Mouse (Mus musculus) brown adipose tissue, adult 24 weeks (tissue): ENCODE measurements around the gene Parp4. TPM values are rescaled to one million over a fixed set of nuclear protein-coding genes. Genes with fewer than 3 reads are reported as not detected.

Source experiments
- H3K27ac ChIP-seq: fragments of 200-500 bp; replicated peaks from 2 replicates; pipeline ENCODE4 v1.5.1; 2012; ENCODE audit warnings: low read depth, mild to moderate bottlenecking, low read length
- H3K4me1 ChIP-seq: fragments of 200-500 bp; 2 replicates; pipeline ENCODE4 v1.6.1; 2012; ENCODE audit warnings: low read length, mixed read lengths; ENCODE audit not compliant: control insufficient read depth, insufficient read depth, insufficient read length
- H3K4me3 ChIP-seq: fragments of 200-500 bp; 2 replicates; pipeline ENCODE4 v1.5.1; 2012; ENCODE audit warnings: low read depth, mild to moderate bottlenecking, low read length, moderate library complexity; ENCODE audit not compliant: insufficient read depth
- polyA plus RNA-seq: library from polyadenylated mRNA; stranded (reverse); fragments of >200 nt; gene quantifications from 2 replicates; pipeline ENCODE4 v1.2.4, GENCODE M21; 2012; ENCODE audit not compliant: missing spikeins, insufficient read depth, insufficient read length

Gene Parp4
- polyA plus RNA-seq, 1 experiment, result 8.8 TPM

- no peak overlapping the region for H3K27ac ChIP-seq
- H3K4me3 ChIP-seq, result no peak overlapping the region
- H3K4me1 ChIP-seq, result peaks cover 7% of the 10 kb centered on the region
Measured at GRCm38 (mm10) chr14:56581117-56581516, 5.7 kb downstream of the Parp4 start.

- H3K4me3 ChIP-seq, result no peak overlapping the region
- H3K27ac ChIP-seq, result no peak overlapping the region
- peaks cover 2% of the 10 kb centered on the region; the same call in 1 of the 2 replicates for H3K4me1 ChIP-seq
Measured at GRCm38 (mm10) chr14:56582294-56582693, 6.9 kb downstream of the Parp4 start.

- Histone ChIP-seq H3K4me3 (no peak overlapping the region), H3K27ac (no peak overlapping the region), H3K4me1 (no peaks in the 10 kb centered on the region)
Measured at GRCm38 (mm10) chr14:56592191-56592590, 16.8 kb downstream of the Parp4 start.

GRCm38 (mm10) chr14:56594811-56595210 is 19.4 kb downstream of the Parp4 start:
- Histone ChIP-seq H3K27ac (no peak overlapping the region), H3K4me3 (no peak overlapping the region), H3K4me1 (no peaks in the 10 kb centered on the region)

- H3K4me3 ChIP-seq, result no peak overlapping the region
- H3K4me1 ChIP-seq, result no peaks in the 10 kb centered on the region
- no peak overlapping the region for H3K27ac ChIP-seq
Measured at GRCm38 (mm10) chr14:56598759-56599158, 23.3 kb downstream of the Parp4 start.

GRCm38 (mm10) chr14:56602069-56602468 is 26.6 kb downstream of the Parp4 start:
- Histone ChIP-seq H3K4me3 (no peak overlapping the region), H3K27ac (no peak overlapping the region), H3K4me1 (no peaks in the 10 kb centered on the region)

GRCm38 (mm10) chr14:56604438-56604837 is 29.0 kb downstream of the Parp4 start:
- no peaks in the 10 kb centered on the region for H3K4me1 ChIP-seq
- H3K4me3 ChIP-seq, result no peak overlapping the region
- no peak overlapping the region for H3K27ac ChIP-seq

GRCm38 (mm10) chr14:56605136-56605535 is 29.7 kb downstream of the Parp4 start:
- Histone ChIP-seq H3K4me1 (no peaks in the 10 kb centered on the region), H3K27ac (no peak overlapping the region), H3K4me3 (no peak overlapping the region)

GRCm38 (mm10) chr14:56613212-56613611 is 37.8 kb downstream of the Parp4 start:
- Histone ChIP-seq H3K4me1 (no peaks in the 10 kb centered on the region), H3K27ac (no peak overlapping the region), H3K4me3 (no peak overlapping the region)

- no peak overlapping the region for H3K27ac ChIP-seq
- H3K4me1 ChIP-seq, result no peaks in the 10 kb centered on the region
- no peak overlapping the region for H3K4me3 ChIP-seq
Measured at GRCm38 (mm10) chr14:56617470-56617869, 42.1 kb downstream of the Parp4 start.

- H3K4me3 ChIP-seq, result no peak overlapping the region
- H3K27ac ChIP-seq, result 0 out of 2 replicates have a peak overlapping the region, but pooled peaks have one; percentile 9
- no peaks in the 10 kb centered on the region for H3K4me1 ChIP-seq
Measured at GRCm38 (mm10) chr14:56620425-56620824, 45.0 kb downstream of the Parp4 start.

- no peak overlapping the region for H3K27ac ChIP-seq
- H3K4me1 ChIP-seq, result no peaks in the 10 kb centered on the region
- no peak overlapping the region for H3K4me3 ChIP-seq
Measured at GRCm38 (mm10) chr14:56626202-56626601, 50.8 kb downstream of the Parp4 start.

- no peak overlapping the region for H3K27ac ChIP-seq
- H3K4me3 ChIP-seq, result no peak overlapping the region
- H3K4me1 ChIP-seq, result no peaks in the 10 kb centered on the region
Measured at GRCm38 (mm10) chr14:56628336-56628735, 52.9 kb downstream of the Parp4 start.

DNA sequence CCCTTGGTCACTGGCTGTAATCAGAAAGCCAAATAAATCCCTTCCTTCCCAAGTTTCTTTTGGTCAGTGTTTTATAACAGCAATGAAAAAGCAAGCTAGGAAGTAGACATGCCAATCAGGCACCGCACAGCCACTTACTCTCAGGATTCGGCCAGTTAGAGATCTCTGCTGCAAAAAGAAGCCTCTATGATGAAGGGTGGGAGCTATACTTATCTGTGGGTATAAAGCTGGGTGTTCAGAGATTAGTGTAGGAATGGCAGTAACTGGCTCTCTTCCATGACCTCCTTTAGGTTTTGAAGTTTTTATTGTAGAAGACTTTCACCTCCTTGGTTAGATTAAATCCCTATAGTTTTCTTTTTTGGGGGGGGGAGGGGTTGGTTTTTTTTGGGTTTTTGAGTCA is 55.7 kb downstream of the Parp4 start:
- H3K4me3 ChIP-seq, result no peak overlapping the region
- no peak overlapping the region for H3K27ac ChIP-seq
- no peaks in the 10 kb centered on the region for H3K4me1 ChIP-seq

- no peak overlapping the region for H3K27ac ChIP-seq
- no peaks in the 10 kb centered on the region for H3K4me1 ChIP-seq
- no peak overlapping the region for H3K4me3 ChIP-seq
Measured at GRCm38 (mm10) chr14:56647206-56647605, 71.8 kb downstream of the Parp4 start.

GRCm38 (mm10) chr14:56649448-56649847 is 74.0 kb downstream of the Parp4 start:
- H3K27ac ChIP-seq, result no peak overlapping the region
- H3K4me1 ChIP-seq, result no peaks in the 10 kb centered on the region
- H3K4me3 ChIP-seq, result no peak overlapping the region

DNA sequence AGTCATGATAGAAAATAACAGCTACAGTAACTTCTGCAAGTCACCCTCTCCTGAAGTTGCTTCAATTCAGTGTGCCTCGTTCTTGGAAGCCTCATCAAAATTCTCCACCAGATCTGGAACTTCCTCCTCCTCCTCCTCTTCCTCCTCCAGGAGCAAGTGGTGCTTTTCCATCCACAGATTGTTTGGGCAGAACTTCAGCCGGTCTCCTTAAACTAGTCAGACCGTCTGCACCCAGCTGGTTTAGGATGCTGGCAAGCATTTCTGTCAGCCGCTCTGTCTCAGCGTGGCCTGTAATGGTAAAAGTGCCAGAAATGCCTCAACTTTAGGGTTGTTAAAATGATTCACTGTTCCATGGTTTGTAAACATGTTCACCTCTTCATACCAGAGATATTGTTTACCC is 90.2 kb downstream of the Parp4 start:
- Histone ChIP-seq H3K4me1 (peaks cover 9% of the 10 kb centered on the region; the same call in 1 of the 2 replicates), H3K27ac (no peak overlapping the region), H3K4me3 (no peak overlapping the region)
